Mouse (Mus musculus): ENCODE results near the gene Lrrk1. TPM values are rescaled to one million over a fixed set of nuclear protein-coding genes. Genes with fewer than 3 reads are reported as not detected.

Gene Lrrk1
- polyA plus RNA-seq, 1 experiment from 2014 or later: 3.0 TPM

GRCm38 (mm10) chr7:66212887-66213286 is 175.3 kb downstream of the Lrrk1 start:
- no peaks in the 10 kb centered on the region; the same call in 1 of the 2 replicates for H3K9me3 ChIP-seq (ENCODE audit: low read length)
- no peak for ATAC-seq
- no peak for DNase-seq
- TF ChIP-seq CTCF (IDR thresholded peaks at IDR 0.05; ENCODE audit: low read depth) (no peak), EP300 (IDR thresholded peaks at IDR 0.05; ENCODE audit: low read depth) (no peak)
- peaks cover 14% of the 10 kb centered on the region for H3K4me1 ChIP-seq (ENCODE audit: insufficient read depth)
- H3K27ac ChIP-seq (ENCODE audit: low read depth): no peak overlapping the region
- no peak overlapping the region for H3K4me2 ChIP-seq (ENCODE audit: low read depth, low read length)
- H3K4me3 ChIP-seq (ENCODE audit: low read depth, low read length): no peak overlapping the region
- H3K36me3 ChIP-seq (replicated peaks; ENCODE audit: insufficient read depth, low read length): no peaks in the 10 kb centered on the region
- WGBS (ENCODE audit: insufficient replicate concordance): 56% methylated on average over 1 of the region's 1 CpGs
- H3K27me3 ChIP-seq (ENCODE audit: insufficient read depth, low read length): no peaks in the 10 kb centered on the region
- no peak overlapping the region for H3K9ac ChIP-seq (replicated peaks)

- no peak overlapping the region for H3K27ac ChIP-seq (ENCODE audit: low read depth)
- no peaks in the 10 kb centered on the region for H3K27me3 ChIP-seq (ENCODE audit: insufficient read depth, low read length)
- H3K9me3 ChIP-seq (ENCODE audit: low read length): peaks cover 8% of the 10 kb centered on the region
- peaks cover 3% of the 10 kb centered on the region; the same call in 1 of the 2 replicates for H3K4me1 ChIP-seq (ENCODE audit: insufficient read depth)
- H3K4me2 ChIP-seq (ENCODE audit: low read depth, low read length): no peak overlapping the region
- H3K36me3 ChIP-seq (replicated peaks; ENCODE audit: insufficient read depth, low read length): no peaks in the 10 kb centered on the region
- no peak overlapping the region for H3K4me3 ChIP-seq (ENCODE audit: low read depth, low read length)
- H3K9ac ChIP-seq (replicated peaks): no peak overlapping the region
- WGBS (ENCODE audit: insufficient replicate concordance): 46% methylated on average over 2 of the region's 2 CpGs
- no peak for ATAC-seq
- DNase-seq: no peak
- no peak for TF ChIP-seq CTCF (IDR thresholded peaks at IDR 0.05; ENCODE audit: low read depth)
- TF ChIP-seq EP300 (IDR thresholded peaks at IDR 0.05; ENCODE audit: low read depth): no peak
Observed at GRCm38 (mm10) chr7:66209920-66210319, 178.2 kb downstream of the Lrrk1 start.

DNA sequence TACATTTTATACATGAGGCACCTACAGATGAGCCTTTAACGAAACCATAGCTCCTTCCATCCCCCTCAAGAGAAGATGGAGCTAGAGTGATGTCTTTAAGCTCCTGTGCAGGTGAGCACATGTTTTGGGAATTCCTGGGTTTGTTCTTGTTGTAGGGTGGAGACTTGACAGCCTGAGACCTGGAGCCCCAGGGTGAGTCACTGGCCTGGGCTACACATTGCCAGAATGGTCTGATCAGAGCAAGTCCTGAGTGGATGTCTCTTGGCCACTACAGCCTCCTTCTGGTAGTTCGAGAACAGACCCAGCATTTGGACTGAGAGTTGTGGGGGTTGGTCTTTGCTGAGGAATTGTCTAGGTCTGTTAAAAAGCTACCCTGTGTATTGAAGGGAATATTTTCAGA is 186.5 kb downstream of the Lrrk1 start:
- no peak for TF ChIP-seq EP300 (IDR thresholded peaks at IDR 0.05; ENCODE audit: low read depth)
- no peak for TF ChIP-seq CTCF (IDR thresholded peaks at IDR 0.05; ENCODE audit: low read depth)
- Histone ChIP-seq H3K9me3 (ENCODE audit: low read length) (0 out of 2 replicates have a peak, but pooled peaks cover 2% of the 10 kb centered on the region), H3K4me1 (ENCODE audit: insufficient read depth) (peaks cover 46% of the 10 kb centered on the region), H3K27me3 (ENCODE audit: insufficient read depth, low read length) (no peaks in the 10 kb centered on the region), H3K36me3 (replicated peaks; ENCODE audit: insufficient read depth, low read length) (no peaks in the 10 kb centered on the region), H3K4me2 (ENCODE audit: low read depth, low read length) (no peak overlapping the region), H3K27ac (ENCODE audit: low read depth) (peak overlapping the region; percentile 72; the same call in 1 of the 2 replicates), H3K4me3 (ENCODE audit: low read depth, low read length) (no peak overlapping the region), H3K9ac (replicated peaks) (no peak overlapping the region)
- no peak for ATAC-seq
- 85% methylated on average over 2 of the region's 2 CpGs for WGBS (ENCODE audit: insufficient replicate concordance)
- DNase-seq: no peak

DNA sequence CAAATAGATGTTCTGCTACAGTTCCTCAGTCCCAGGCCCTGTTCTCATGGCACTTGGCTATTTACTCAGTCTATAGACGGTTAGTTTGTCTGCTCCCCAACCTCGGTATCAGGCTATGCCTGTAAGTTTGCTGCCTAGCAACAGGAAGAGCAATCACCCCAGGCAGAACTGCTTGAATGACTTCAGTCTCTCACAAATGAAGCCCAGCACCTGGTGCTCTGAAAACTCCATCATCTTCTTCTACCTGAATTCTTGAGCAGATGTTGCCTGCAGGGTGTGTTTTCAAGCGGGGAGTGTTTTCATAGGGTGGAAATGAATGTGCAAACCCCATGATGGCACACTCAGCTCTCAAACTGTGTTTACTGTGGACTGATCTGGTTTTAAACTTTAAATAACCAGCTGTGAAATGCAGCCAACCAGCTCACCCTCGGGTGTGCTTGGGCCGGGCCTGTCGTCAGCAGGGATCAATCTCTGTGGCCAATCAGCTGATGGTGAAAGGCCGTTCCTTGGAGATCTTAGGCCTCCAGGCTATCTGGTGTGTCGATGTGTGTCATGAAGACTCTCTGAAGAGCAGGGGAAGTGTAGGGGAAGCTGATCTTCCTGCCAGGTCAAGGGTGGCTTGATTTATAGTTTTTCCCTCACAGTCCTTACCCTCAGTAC is 187.2 kb downstream of the Lrrk1 start:
- Histone ChIP-seq H3K9ac (replicated peaks) (no peak overlapping the region), H3K9me3 (ENCODE audit: low read length) (0 out of 2 replicates have a peak, but pooled peaks cover 2% of the 10 kb centered on the region), H3K27me3 (ENCODE audit: insufficient read depth, low read length) (no peaks in the 10 kb centered on the region), H3K4me1 (ENCODE audit: insufficient read depth) (peaks cover 52% of the 10 kb centered on the region), H3K4me3 (ENCODE audit: low read depth, low read length) (no peak overlapping the region), H3K27ac (ENCODE audit: low read depth) (peak overlapping the region; percentile 72), H3K36me3 (replicated peaks; ENCODE audit: insufficient read depth, low read length) (no peaks in the 10 kb centered on the region), H3K4me2 (ENCODE audit: low read depth, low read length) (no peak overlapping the region)
- no peak for ATAC-seq
- peak; percentile 26 for DNase-seq
- TF ChIP-seq EP300 (IDR thresholded peaks at IDR 0.05; ENCODE audit: low read depth) (no peak), CTCF (IDR thresholded peaks at IDR 0.05; ENCODE audit: low read depth) (no peak)
- WGBS (ENCODE audit: insufficient replicate concordance): 19% methylated on average over 8 of the region's 8 CpGs

GRCm38 (mm10) chr7:66200383-66200782 is 187.8 kb downstream of the Lrrk1 start:
- no peak overlapping the region for H3K9ac ChIP-seq (replicated peaks)
- no peak overlapping the region for H3K4me3 ChIP-seq (ENCODE audit: low read depth, low read length)
- H3K9me3 ChIP-seq (ENCODE audit: low read length): 0 out of 2 replicates have a peak, but pooled peaks cover 2% of the 10 kb centered on the region
- TF ChIP-seq CTCF (IDR thresholded peaks at IDR 0.05; ENCODE audit: low read depth): no peak
- H3K4me2 ChIP-seq (ENCODE audit: low read depth, low read length): no peak overlapping the region
- no peaks in the 10 kb centered on the region for H3K27me3 ChIP-seq (ENCODE audit: insufficient read depth, low read length)
- H3K4me1 ChIP-seq (ENCODE audit: insufficient read depth): peaks cover 58% of the 10 kb centered on the region
- WGBS (ENCODE audit: insufficient replicate concordance): 85% methylated on average over 3 of the region's 3 CpGs
- H3K27ac ChIP-seq (ENCODE audit: low read depth): peak overlapping the region; percentile 72
- no peak for ATAC-seq
- no peaks in the 10 kb centered on the region for H3K36me3 ChIP-seq (replicated peaks; ENCODE audit: insufficient read depth, low read length)
- DNase-seq: no peak

GRCm38 (mm10) chr7:66199391-66199831 is 188.7 kb downstream of the Lrrk1 start:
- Histone ChIP-seq H3K9me3 (ENCODE audit: low read length) (no peaks in the 10 kb centered on the region), H3K36me3 (replicated peaks; ENCODE audit: insufficient read depth, low read length) (no peaks in the 10 kb centered on the region), H3K4me3 (ENCODE audit: low read depth, low read length) (no peak overlapping the region), H3K4me1 (ENCODE audit: insufficient read depth) (peaks cover 67% of the 10 kb centered on the region), H3K4me2 (ENCODE audit: low read depth, low read length) (no peak overlapping the region; the same call in 1 of the 2 replicates), H3K27ac (ENCODE audit: low read depth) (peak overlapping the region; percentile 31; the same call in 1 of the 2 replicates), H3K27me3 (ENCODE audit: insufficient read depth, low read length) (no peaks in the 10 kb centered on the region), H3K9ac (replicated peaks) (peak overlapping the region; percentile 6; the same call in 1 of the 2 replicates)
- DNase-seq (peak; percentile 47), ATAC-seq (peak; percentile 14; the same call in 1 of the 2 replicates)
- WGBS (ENCODE audit: insufficient replicate concordance): 58% methylated on average over 5 of the region's 5 CpGs
- TF ChIP-seq EP300 (IDR thresholded peaks at IDR 0.05; ENCODE audit: low read depth) (no peak), CTCF (IDR thresholded peaks at IDR 0.05; ENCODE audit: low read depth) (no peak)

All from liver, postnatal 0 days (tissue).